Mouse (Mus musculus) inflammation-experienced regulatory T-cells, adult 6 months (primary cell): Measurements from ENCODE around the gene Gjc2. TPM values are rescaled to one million over a fixed set of nuclear protein-coding genes. Genes with fewer than 3 reads are reported as not detected.

Experiments used
- ATAC-seq: one replicate; pipeline ENCODE4 v1.8.0; 2017
- polyA plus RNA-seq, 3 experiments: library from polyadenylated mRNA; unstranded; fragments of 100-300 nt; shearing (Covaris generic); gene quantifications; one replicate each; pipeline ENCODE4 v1.2.1; 2017

The Gjc2 gene
- polyA plus RNA-seq, 3 experiments from 2014 or later = not detected

- ATAC-seq = peak; percentile 74
Measured at GRCm38 (mm10) chr11:59208153-59208831, 25.3 kb upstream of the Gjc2 start, which contains the start of gene 2310033P09Rik. Gene 2310033P09Rik, plus strand, starts transcription at chr11:59208321.

- ATAC-seq = peak; percentile 89
Measured at GRCm38 (mm10) chr11:59202081-59202995, 19.3 kb upstream of the Gjc2 start, which contains the start of gene Mrpl55. Gene Mrpl55, plus strand, starts transcription at chr11:59202486.

- peak; percentile 38 for ATAC-seq
Measured at GRCm38 (mm10) chr11:59201216-59202002, 18.4 kb upstream of the Gjc2 start.

- no peak for ATAC-seq
Measured at GRCm38 (mm10) chr11:59196230-59196629, 13.2 kb upstream of the Gjc2 start.

GRCm38 (mm10) chr11:59192059-59192386, 9.0 kb upstream of the Gjc2 start, which contains the start of gene Guk1:
Gene Guk1, minus strand, starts transcription at chr11:59192212.
- no peak for ATAC-seq

- peak; percentile 95 for ATAC-seq
Measured at GRCm38 (mm10) chr11:59191231-59192058, 8.4 kb upstream of the Gjc2 start.

GRCm38 (mm10) chr11:59187706-59188105, 4.7 kb upstream of the Gjc2 start:
- ATAC-seq = no peak

GRCm38 (mm10) chr11:59185490-59185889, 2.5 kb upstream of the Gjc2 start:
- no peak for ATAC-seq

- peak; percentile 54 for ATAC-seq
Measured at GRCm38 (mm10) chr11:59183821-59184220, 808 bp upstream of the Gjc2 start.

- ATAC-seq = no peak
Measured at GRCm38 (mm10) chr11:59176921-59177320, 6.1 kb downstream of the Gjc2 start.

- no peak for ATAC-seq
Measured at GRCm38 (mm10) chr11:59176475-59176874, 6.5 kb downstream of the Gjc2 start.

- ATAC-seq = no peak
Measured at GRCm38 (mm10) chr11:59174189-59174838, 8.7 kb downstream of the Gjc2 start.

- no peak for ATAC-seq
Measured at GRCm38 (mm10) chr11:59170549-59170948, 12.5 kb downstream of the Gjc2 start.

GRCm38 (mm10) chr11:59169807-59170206, 13.2 kb downstream of the Gjc2 start:
- no peak for ATAC-seq

GRCm38 (mm10) chr11:59165616-59166241, 17.3 kb downstream of the Gjc2 start:
- no peak for ATAC-seq

- no peak for ATAC-seq
Measured at GRCm38 (mm10) chr11:59164384-59164783, 18.6 kb downstream of the Gjc2 start.

- peak; percentile 95 for ATAC-seq
Measured at GRCm38 (mm10) chr11:59163255-59164236, 19.5 kb downstream of the Gjc2 start, which contains the start of gene Iba57. Gene Iba57, minus strand, starts transcription at chr11:59163739.

GRCm38 (mm10) chr11:59162443-59163254, 20.4 kb downstream of the Gjc2 start:
- peak; percentile 6 for ATAC-seq

GRCm38 (mm10) chr11:59161398-59161797, 21.6 kb downstream of the Gjc2 start:
- ATAC-seq = no peak
